Mouse (Mus musculus): Measurements from ENCODE around the gene Rflnb.

The Rflnb gene

GRCm38 (mm10) chr11:76027139-76028071 lies at the start of gene Rflnb:
Gene Rflnb (minus strand): TSS chr11:76027782.
- in situ Hi-C loops (cut with MboI): no loop called here

GRCm38 (mm10) chr11:76077341-76077740 lies 49.8 kb upstream of the Rflnb start:
- in situ Hi-C loops (cut with MboI): no loop called here

GRCm38 (mm10) chr11:76074296-76075093 lies 46.9 kb upstream of the Rflnb start:
- in situ Hi-C loops (cut with MboI): no loop called here

DNA sequence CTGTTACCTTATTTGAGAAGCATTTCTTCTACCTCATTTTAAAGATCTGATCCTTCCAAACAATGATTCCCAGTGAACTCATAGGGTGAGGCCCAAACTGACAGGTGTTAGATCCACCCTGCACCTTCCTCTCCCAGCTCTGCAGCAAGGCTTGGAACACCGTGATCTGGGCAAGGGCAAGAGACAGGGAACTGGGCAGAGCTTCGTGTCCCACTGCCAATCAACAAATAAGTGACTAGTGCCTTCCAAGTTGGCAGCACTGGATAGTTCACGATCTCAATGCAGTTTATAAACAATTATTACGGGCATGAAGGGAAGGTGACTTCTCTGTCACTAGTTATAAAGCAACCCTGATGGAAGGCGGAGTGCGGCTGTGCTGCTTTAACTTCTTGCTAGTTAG lies 42.2 kb upstream of the Rflnb start:
- in situ Hi-C loops (cut with MboI): no loop called here

GRCm38 (mm10) chr11:76066563-76067156 lies 39.1 kb upstream of the Rflnb start:
- in situ Hi-C loops (cut with MboI): no loop called here

GRCm38 (mm10) chr11:76065521-76066095 lies 38.0 kb upstream of the Rflnb start:
- in situ Hi-C loops (cut with MboI): no loop called here

DNA sequence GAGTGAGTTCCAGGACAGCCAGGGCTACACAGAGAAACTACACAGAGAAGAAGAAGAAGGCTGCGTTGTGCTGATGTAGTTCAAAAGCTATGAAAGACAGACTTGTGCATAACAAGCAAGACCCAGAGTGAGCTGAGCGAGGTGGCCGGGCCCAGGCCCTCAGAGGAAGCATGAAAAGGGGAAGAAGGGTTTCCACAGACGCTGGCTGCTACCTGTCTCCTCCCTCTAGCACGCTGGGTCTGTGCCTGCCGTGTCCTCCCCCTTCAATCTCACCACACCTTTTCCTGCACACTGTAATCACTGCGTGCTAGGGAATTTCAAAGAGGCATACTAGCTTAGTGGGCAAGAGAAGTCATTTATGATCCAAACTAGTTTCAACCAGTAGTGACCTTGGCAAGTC lies 36.8 kb upstream of the Rflnb start:
- in situ Hi-C loops (cut with MboI): no loop called here

DNA sequence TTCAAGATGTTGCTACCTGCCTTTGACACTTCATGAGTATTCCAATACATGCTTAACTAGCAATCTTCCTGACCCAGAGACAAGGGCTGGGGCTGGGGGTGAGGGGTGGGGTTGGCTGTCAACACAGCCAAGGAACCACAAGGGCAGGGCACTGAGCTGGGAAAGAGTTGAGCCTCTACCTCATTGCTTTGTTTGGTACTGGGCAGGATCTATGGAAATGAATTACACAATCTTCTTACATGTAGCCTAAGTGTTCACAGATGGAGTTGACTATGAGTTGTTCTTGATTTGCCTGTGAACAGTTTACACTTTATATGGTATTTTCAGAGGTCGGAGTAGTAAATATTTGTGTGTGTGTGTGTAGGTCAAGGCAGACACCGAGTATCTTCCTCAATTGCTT lies 33.3 kb upstream of the Rflnb start:
- in situ Hi-C loops (cut with MboI): no loop called here

GRCm38 (mm10) chr11:76059971-76060370 lies 32.4 kb upstream of the Rflnb start:
- in situ Hi-C loops (cut with MboI): no loop called here

- in situ Hi-C loops (cut with MboI): no loop called here
Observed at GRCm38 (mm10) chr11:76056487-76056886, 28.9 kb upstream of the Rflnb start.

DNA sequence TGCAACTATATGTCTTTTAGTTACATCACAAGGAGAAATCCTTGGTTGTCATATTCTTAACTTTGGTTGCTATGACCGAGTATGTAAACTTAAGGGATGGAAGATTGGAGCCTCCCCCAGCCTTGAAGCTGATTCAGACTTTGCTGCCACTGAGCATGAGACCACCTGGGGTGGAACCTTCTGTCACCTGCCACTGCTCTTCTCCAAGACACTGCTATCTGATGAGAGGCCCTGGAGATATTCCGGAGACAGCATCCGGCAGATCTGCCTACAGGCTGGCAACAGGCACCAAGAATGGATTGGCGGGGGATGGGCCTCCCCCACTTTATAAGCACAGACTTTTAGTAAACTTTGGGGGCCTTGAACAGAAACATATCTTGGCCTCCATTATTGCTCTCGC lies 24.9 kb upstream of the Rflnb start:
- in situ Hi-C loops (cut with MboI): no loop called here

- in situ Hi-C loops (cut with MboI): no loop called here
Observed at GRCm38 (mm10) chr11:76050967-76051512, 23.5 kb upstream of the Rflnb start.

- in situ Hi-C loops (cut with MboI): no loop called here
Observed at GRCm38 (mm10) chr11:76050509-76050908, 22.9 kb upstream of the Rflnb start.

GRCm38 (mm10) chr11:76045367-76045766 lies 17.8 kb upstream of the Rflnb start:
- in situ Hi-C loops (cut with MboI): no loop called here

GRCm38 (mm10) chr11:76044468-76044867 lies 16.9 kb upstream of the Rflnb start:
- in situ Hi-C loops (cut with MboI): no loop called here

DNA sequence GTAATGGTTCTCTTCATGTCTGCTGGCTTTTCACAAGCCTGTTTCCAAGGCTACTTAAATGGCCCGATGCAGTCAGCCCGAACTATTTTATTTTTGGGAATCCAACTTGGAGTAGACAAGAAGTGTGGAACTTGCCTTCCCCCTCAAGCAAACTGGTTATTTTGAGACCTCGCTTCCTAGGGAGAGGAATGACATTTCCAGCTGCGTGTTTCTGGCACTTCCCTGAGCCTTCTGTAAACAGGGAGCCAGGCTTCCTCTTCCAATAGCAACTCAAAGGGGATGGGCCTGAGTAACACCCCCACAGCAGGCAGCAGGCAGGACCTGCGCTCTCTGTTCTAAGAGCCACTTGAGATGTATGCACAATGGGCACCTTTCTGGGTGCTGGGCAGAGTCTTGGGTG lies 15.3 kb upstream of the Rflnb start:
- in situ Hi-C loops (cut with MboI): no loop called here

DNA sequence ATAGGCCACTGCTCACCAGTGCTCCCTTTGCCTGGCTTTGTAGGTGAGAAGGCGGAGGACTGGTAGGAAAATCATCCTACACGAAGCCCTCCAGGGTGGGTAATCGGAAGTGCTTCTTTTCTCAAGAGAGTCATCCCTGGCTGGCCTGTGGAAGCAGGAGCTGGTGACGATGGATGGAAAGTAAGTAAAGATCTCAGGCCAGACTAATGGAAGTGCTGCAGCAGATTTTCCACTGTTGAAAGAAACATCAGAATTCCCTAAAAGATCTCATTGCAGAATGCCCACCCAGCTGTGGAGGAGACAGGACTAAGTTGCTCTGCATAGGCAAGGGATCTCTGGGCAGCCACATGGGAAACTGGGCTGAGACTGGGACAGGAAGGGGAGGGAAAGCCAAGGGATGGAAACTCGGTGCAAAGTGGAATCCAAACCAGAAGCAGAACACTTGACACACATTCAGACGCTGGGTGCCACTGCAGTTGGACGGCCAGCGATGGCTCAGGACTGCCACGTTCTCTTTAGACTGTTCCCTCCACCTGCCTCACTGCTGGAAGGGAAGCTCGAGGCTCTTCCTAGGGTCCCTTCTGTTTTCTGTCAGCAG lies 14.6 kb upstream of the Rflnb start:
- in situ Hi-C loops (cut with MboI): no loop called here

DNA sequence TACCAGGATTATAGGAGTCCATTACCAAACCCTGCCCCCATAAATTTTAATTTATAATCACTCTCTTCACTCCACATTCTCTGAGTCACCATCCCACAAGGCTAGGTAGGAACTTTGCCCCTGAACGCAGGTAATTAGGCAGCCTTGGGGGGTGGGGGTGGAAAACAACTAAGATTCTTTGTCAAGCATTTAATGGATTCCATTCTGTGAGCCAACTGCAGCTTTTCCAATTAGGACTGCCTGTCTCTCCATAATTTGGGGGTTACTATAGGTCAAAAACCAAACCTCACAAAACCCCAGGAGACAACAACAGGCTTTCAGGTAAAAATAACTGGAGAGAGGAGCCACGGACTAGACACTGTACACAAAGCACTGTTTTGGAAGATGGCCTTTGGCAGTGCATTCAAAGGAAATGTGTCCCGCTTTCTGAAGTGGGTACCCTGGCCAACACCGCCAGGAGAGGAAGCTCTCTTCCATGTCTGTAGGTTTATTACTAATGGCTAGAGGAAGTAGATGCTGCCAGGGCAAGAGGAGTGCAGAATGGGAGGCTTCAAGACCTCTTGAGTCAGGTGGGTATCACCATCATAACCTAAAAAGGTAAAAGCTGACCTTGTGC lies 13.3 kb upstream of the Rflnb start:
- in situ Hi-C loops (cut with MboI): no loop called here

DNA sequence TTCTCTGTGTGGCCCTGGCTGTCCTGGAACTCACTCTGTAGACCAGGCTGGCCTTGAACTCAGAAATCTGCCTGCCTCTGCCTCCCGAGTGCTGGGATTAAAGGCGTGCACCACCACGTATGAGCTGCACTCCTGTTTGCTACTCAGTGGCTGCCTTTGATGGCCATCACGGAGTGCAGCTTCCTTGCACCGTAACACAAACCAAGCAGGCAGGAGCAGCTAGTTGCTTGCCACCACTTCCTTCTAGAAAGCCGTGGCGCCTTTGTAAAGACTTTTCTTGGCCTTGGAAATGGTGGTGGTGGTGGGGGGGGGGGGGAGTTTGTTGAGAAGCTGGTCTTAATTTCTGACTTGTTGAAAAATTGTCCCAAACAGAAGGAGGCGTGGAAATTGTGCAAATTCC lies 12.5 kb upstream of the Rflnb start:
- in situ Hi-C loops (cut with MboI): no loop called here

GRCm38 (mm10) chr11:76039271-76040053 lies 11.9 kb upstream of the Rflnb start:
- in situ Hi-C loops (cut with MboI): no loop called here
